Mouse (Mus musculus): ENCODE data around the gene Zfp385b. TPM values are rescaled to one million over a fixed set of nuclear protein-coding genes. Genes with fewer than 3 reads are reported as not detected.
A peak's percentile ranks its signal among the peaks of the same experiment; 100 is the strongest.

Gene Zfp385b
- polyA plus RNA-seq, 1 experiment from 2014 or later: 2.2 TPM

- DNase-seq (ENCODE audit: low spot score): no peak
Measured at GRCm38 (mm10) chr2:77401438-77402235, 417.8 kb downstream of the Zfp385b start.

GRCm38 (mm10) chr2:77393881-77394280 lies 425.6 kb downstream of the Zfp385b start:
- no peak for DNase-seq (ENCODE audit: low spot score)

- no peak for DNase-seq (ENCODE audit: low spot score)
Measured at GRCm38 (mm10) chr2:77388186-77388585, 431.3 kb downstream of the Zfp385b start.

- DNase-seq (ENCODE audit: low spot score): peak; percentile 52
Measured at GRCm38 (mm10) chr2:77386515-77386914, 432.9 kb downstream of the Zfp385b start.

- DNase-seq (ENCODE audit: low spot score): no peak
Measured at GRCm38 (mm10) chr2:77382766-77383165, 436.7 kb downstream of the Zfp385b start.

GRCm38 (mm10) chr2:77379907-77380306 lies 439.5 kb downstream of the Zfp385b start:
- DNase-seq (ENCODE audit: low spot score): no peak

GRCm38 (mm10) chr2:77379332-77379731 lies 440.1 kb downstream of the Zfp385b start:
- DNase-seq (ENCODE audit: low spot score): no peak

- no peak for DNase-seq (ENCODE audit: low spot score)
Measured at GRCm38 (mm10) chr2:77376823-77377222, 442.6 kb downstream of the Zfp385b start.

GRCm38 (mm10) chr2:77375155-77375554 lies 444.3 kb downstream of the Zfp385b start:
- no peak for DNase-seq (ENCODE audit: low spot score)

- DNase-seq (ENCODE audit: low spot score): no peak
Measured at GRCm38 (mm10) chr2:77369174-77369573, 450.3 kb downstream of the Zfp385b start.

Other genes starting within 250 kb of the Zfp385b start
- gene Cwc22, start 126.7 kb upstream of the Zfp385b start, polyA plus RNA-seq (2015; fragmentation: Nextera tagmentation; extraction: Ambion mirVana): 25.8 and 27.9 TPM in 2 replicates